Mouse (Mus musculus) liver, embryonic 15.5 days (tissue): ENCODE results near the gene Nr5a2. TPM values are rescaled to one million over a fixed set of nuclear protein-coding genes. Genes with fewer than 3 reads are reported as not detected.

ENCODE experiments used
- ATAC-seq: fragments of 200-750 bp; cut with Nextera tagmentation; 2 replicates; pipeline ENCODE4 v1.8.0; 2017; ENCODE audit warnings: moderate number of reproducible peaks, mild to moderate bottlenecking, moderate library complexity; ENCODE audit not compliant: insufficient read depth
- H3K27ac ChIP-seq: fragments of 300-500 bp; sonication (generic); replicated peaks from 2 replicates; pipeline ENCODE4 v1.5.1; 2015; ENCODE audit warnings: mild to moderate bottlenecking, inconsistent platforms
- H3K27me3 ChIP-seq: fragments of 300-500 bp; sonication (generic); 2 replicates; pipeline ENCODE4 v1.6.1; 2015; ENCODE audit warnings: mild to moderate bottlenecking, inconsistent platforms
- H3K36me3 ChIP-seq: fragments of 300-500 bp; sonication (generic); replicated peaks from 2 replicates; pipeline ENCODE4 v1.6.1; 2015; ENCODE audit warnings: moderate library complexity, mild to moderate bottlenecking, inconsistent platforms
- H3K4me1 ChIP-seq: fragments of 300-500 bp; sonication (generic); replicated peaks from 2 replicates; pipeline ENCODE4 v1.6.1; 2015; ENCODE audit warnings: inconsistent platforms
- H3K4me2 ChIP-seq: fragments of 300-500 bp; sonication (generic); 2 replicates; pipeline ENCODE4 v1.6.1; 2015; ENCODE audit warnings: moderate library complexity, mild to moderate bottlenecking, inconsistent platforms
- H3K4me3 ChIP-seq: fragments of 300-500 bp; sonication (generic); replicated peaks from 2 replicates; pipeline ENCODE4 v1.5.1; 2015; ENCODE audit warnings: mild to moderate bottlenecking, inconsistent platforms
- H3K9ac ChIP-seq: fragments of 300-500 bp; sonication (generic); 2 replicates; pipeline ENCODE4 v1.6.1; 2015; ENCODE audit warnings: moderate library complexity, mild to moderate bottlenecking, inconsistent platforms
- H3K9me3 ChIP-seq: fragments of 300-500 bp; sonication (generic); replicated peaks from 2 replicates; pipeline ENCODE4 v1.6.1; 2016; ENCODE audit warnings: inconsistent platforms
- WGBS: fragments of 180-500 bp; shearing (Covaris S2); methylation state at CpG from one replicate; pipeline ENCODE4 v1.1.7; 2015; ENCODE audit warnings: mixed read lengths; ENCODE audit not compliant: insufficient replicate concordance; 5-methylcytosine and 5-hydroxymethylcytosine counted together
- polyA plus RNA-seq: library from polyadenylated mRNA; unstranded; fragments of >200 nt; fragmentation: Nextera tagmentation; extraction: Ambion mirVana; gene quantifications from 2 replicates; pipeline ENCODE4 v1.2.1, GENCODE M21; 2015

The Nr5a2 gene
- polyA plus RNA-seq, 1 experiment from 2014 or later, result 2.4 TPM

- no peaks in the 10 kb centered on the region for H3K27me3 ChIP-seq
- no peak overlapping the region for H3K27ac ChIP-seq
- H3K4me3 ChIP-seq, result no peak overlapping the region
- ATAC-seq, result no peak
- H3K9ac ChIP-seq, result no peak overlapping the region
- peaks cover 16% of the 10 kb centered on the region for H3K4me1 ChIP-seq
- H3K9me3 ChIP-seq, result no peaks in the 10 kb centered on the region
- no peak overlapping the region for H3K4me2 ChIP-seq
- WGBS, result 43% methylated on average over 8 of the region's 8 CpGs
- 0 out of 2 replicates have a peak, but pooled peaks cover 2% of the 10 kb centered on the region for H3K36me3 ChIP-seq
Measured at GRCm38 (mm10) chr1:136935316-136935959, 24.8 kb downstream of the Nr5a2 start.

DNA sequence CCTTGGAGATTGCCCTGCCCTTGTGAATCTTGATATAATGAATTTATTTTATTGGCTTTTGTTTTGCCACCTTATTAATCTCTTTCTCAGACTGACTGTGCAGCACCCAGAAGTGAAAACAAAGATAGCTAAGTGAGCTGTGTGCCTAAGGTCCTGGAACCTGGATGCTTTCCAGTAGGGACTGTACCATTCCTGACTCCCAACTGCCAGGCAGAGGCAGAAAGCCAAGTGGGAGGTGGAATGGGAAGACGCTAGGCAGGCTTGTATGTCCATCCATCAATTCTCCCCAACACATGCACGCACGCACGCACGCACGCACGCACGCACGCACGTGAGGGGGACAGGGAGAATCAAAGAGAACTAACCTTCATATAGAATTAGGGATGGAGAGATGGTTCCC is 26.2 kb downstream of the Nr5a2 start:
- H3K36me3 ChIP-seq, result no peaks in the 10 kb centered on the region
- no peak overlapping the region for H3K4me2 ChIP-seq
- no peak overlapping the region for H3K9ac ChIP-seq
- no peak for ATAC-seq
- no peak overlapping the region for H3K4me3 ChIP-seq
- H3K4me1 ChIP-seq, result peaks cover 13% of the 10 kb centered on the region
- WGBS, result 76% methylated on average over 10 of the region's 10 CpGs
- no peaks in the 10 kb centered on the region for H3K27me3 ChIP-seq
- H3K27ac ChIP-seq, result no peak overlapping the region
- no peaks in the 10 kb centered on the region for H3K9me3 ChIP-seq

DNA sequence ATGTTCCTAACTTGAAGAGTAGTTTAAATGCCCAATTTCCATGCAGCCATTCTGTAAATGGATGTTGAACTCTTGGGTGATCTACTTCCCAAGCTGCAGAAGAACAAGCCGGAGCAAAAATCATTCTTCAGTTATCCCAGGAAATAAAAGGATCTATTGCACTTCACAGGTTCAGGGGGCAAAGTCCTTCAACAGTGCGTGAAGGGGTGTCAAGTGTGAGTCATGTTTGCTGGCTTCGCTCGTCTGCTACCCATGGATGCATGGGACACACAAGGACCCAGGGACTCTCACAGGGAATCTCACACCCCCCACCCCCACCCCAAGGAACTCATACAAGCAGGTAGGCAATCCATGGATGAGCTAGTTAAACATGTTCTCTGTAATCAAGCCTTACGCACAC is 29.2 kb downstream of the Nr5a2 start:
- H3K9ac ChIP-seq, result no peak overlapping the region
- H3K36me3 ChIP-seq, result no peaks in the 10 kb centered on the region
- H3K27ac ChIP-seq, result no peak overlapping the region
- H3K4me2 ChIP-seq, result no peak overlapping the region
- no peak overlapping the region for H3K4me3 ChIP-seq
- peaks cover 12% of the 10 kb centered on the region for H3K4me1 ChIP-seq
- H3K27me3 ChIP-seq, result no peaks in the 10 kb centered on the region
- 68% methylated on average over 5 of the region's 5 CpGs for WGBS
- no peaks in the 10 kb centered on the region for H3K9me3 ChIP-seq
- no peak for ATAC-seq

DNA sequence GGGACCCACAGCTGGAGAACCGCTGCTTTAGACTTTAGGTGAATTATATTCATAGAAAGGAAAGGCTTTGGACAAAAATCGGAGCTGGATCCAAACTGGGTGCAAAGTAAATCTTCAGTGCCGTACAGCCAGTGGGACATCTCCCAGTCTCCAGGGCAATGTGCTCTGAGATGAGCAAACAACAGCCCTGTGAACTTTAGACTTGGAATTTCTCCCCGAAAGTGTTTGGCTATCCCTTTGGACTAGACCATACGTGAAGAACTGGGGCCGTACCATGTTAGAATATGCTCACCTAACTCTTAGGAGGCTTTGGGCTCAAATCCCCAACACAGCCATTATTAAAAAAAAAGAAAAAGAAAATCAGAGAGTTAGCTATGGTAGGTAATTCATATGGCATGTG is 30.5 kb downstream of the Nr5a2 start:
- Histone ChIP-seq H3K36me3 (no peaks in the 10 kb centered on the region), H3K4me1 (peaks cover 6% of the 10 kb centered on the region), H3K27me3 (no peaks in the 10 kb centered on the region), H3K9me3 (no peaks in the 10 kb centered on the region), H3K4me3 (no peak overlapping the region), H3K27ac (peak overlapping the region; percentile 72), H3K9ac (no peak overlapping the region), H3K4me2 (no peak overlapping the region)
- ATAC-seq, result peak; percentile 76
- WGBS, result 63% methylated on average over 6 of the region's 6 CpGs

DNA sequence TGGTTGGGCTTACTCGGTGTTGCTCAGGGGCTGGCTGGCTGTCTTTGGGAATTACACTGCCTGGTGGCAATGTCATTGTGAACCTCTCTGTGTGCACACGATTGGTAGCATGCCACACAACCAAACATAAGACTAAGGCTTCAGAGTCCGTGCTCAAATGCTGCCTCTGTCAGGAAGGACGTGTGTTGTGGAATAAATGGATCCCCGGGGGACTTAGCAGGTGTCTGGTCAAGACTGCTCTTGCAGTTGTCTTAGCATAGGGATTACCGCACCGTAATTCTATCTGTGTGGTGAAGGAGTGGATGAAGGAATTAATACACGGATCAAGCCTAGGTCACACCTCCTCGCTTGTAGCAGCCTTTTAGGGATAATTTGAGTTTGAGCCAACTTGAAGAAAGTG is 32.8 kb downstream of the Nr5a2 start:
- H3K4me3 ChIP-seq, result no peak overlapping the region
- ATAC-seq, result no peak
- H3K36me3 ChIP-seq, result 0 out of 2 replicates have a peak, but pooled peaks cover 2% of the 10 kb centered on the region
- H3K4me1 ChIP-seq, result peaks cover 4% of the 10 kb centered on the region
- H3K27me3 ChIP-seq, result no peaks in the 10 kb centered on the region
- H3K9me3 ChIP-seq, result no peaks in the 10 kb centered on the region
- no peak overlapping the region for H3K9ac ChIP-seq
- H3K27ac ChIP-seq, result no peak overlapping the region
- 51% methylated on average over 9 of the region's 9 CpGs for WGBS
- H3K4me2 ChIP-seq, result no peak overlapping the region

DNA sequence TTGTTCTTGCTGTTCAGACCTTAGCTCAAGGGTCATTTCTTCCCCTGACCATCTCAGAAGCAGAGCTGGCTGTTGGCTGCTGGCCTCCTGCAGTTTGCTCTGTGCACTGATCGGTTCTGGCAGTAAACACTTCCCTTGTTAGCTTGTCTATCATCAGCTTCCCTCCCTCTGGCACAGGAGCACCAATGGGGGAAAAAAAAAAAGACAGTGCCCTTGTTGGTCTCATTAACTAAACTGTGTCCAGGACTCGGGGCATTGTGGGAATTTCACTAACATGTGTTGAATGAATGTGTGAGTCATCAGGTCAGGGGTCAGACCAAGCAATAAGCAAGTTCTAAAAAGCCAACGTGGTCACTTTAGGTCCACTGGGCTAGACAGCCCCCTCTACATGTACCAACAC is 34.2 kb downstream of the Nr5a2 start:
- Histone ChIP-seq H3K4me2 (no peak overlapping the region), H3K4me1 (peaks cover 3% of the 10 kb centered on the region; the same call in 1 of the 2 replicates), H3K9ac (no peak overlapping the region), H3K27me3 (no peaks in the 10 kb centered on the region), H3K36me3 (0 out of 2 replicates have a peak, but pooled peaks cover 2% of the 10 kb centered on the region), H3K27ac (no peak overlapping the region), H3K4me3 (no peak overlapping the region), H3K9me3 (no peaks in the 10 kb centered on the region)
- WGBS, result 13% methylated on average over 3 of the region's 3 CpGs
- no peak for ATAC-seq

DNA sequence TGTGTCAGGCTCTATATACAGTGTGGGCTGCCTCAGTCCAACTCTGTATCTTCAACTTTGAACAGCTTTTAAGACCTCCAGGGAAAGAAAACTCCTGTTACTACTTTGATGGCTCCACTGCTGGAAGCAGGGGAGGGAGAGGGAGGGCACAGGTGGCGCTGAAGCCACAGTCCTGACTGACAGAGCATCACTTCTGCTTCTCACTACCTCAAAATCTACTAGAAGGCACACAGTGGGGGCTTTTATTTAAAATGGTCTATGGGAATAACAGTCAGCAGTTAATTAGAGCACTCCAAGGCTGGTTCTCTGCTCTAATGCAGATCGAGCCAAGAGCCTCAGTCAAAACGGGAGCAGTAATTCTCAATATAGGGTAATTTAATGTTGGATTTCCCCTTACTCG is 40.2 kb downstream of the Nr5a2 start:
- Histone ChIP-seq H3K36me3 (0 out of 2 replicates have a peak, but pooled peaks cover 2% of the 10 kb centered on the region), H3K27ac (no peak overlapping the region), H3K4me1 (no peaks in the 10 kb centered on the region), H3K9ac (no peak overlapping the region), H3K4me3 (no peak overlapping the region), H3K9me3 (no peaks in the 10 kb centered on the region), H3K4me2 (no peak overlapping the region), H3K27me3 (no peaks in the 10 kb centered on the region)
- WGBS, result 56% methylated on average over 4 of the region's 4 CpGs
- no peak for ATAC-seq

DNA sequence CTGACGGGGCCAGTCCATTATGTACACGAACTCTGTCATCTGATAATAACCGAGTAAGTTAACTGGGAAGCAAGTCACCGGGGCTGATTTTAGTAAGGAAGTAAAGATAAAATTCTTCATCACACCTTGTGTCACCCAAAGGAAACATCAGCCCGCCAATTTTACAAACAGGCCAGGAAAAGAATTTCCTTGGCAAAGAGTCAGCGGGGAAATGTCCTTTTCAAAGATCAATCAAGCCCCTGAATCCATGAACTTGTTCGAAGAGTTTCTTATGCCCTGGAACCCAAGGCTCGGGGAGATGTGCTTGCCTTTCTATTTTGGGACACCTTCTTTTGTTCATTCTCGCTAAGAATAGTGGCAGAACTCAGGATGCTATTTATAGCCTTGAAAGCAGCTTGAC is 41.5 kb downstream of the Nr5a2 start:
- Histone ChIP-seq H3K9me3 (no peaks in the 10 kb centered on the region), H3K4me3 (no peak overlapping the region), H3K4me2 (no peak overlapping the region), H3K4me1 (no peaks in the 10 kb centered on the region), H3K27me3 (no peaks in the 10 kb centered on the region), H3K27ac (no peak overlapping the region), H3K9ac (no peak overlapping the region), H3K36me3 (no peaks in the 10 kb centered on the region)
- WGBS, result 42% methylated on average over 9 of the region's 9 CpGs
- no peak for ATAC-seq

DNA sequence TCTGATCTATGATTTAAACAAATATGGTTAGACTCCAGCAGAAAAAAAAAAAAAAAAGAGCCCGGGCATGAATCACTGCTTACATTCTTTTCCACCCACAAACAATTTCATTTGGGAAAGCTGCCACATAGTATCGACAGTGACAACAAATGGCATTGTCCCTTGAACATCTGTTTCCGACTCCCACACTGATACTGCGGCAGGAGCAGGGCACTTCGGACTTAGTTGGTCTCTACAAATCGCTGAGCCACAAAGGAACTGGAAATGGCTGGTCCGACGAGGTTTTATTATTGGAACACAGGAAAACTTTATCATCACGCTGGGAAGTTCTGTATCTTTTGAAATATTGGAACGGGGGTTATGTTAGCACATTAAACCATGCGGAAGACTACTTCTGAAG is 44.8 kb downstream of the Nr5a2 start:
- no peak overlapping the region for H3K4me2 ChIP-seq
- H3K27me3 ChIP-seq, result no peaks in the 10 kb centered on the region
- 9% methylated on average over 11 of the region's 11 CpGs for WGBS
- no peaks in the 10 kb centered on the region for H3K9me3 ChIP-seq
- H3K27ac ChIP-seq, result no peak overlapping the region
- no peak overlapping the region for H3K9ac ChIP-seq
- no peak for ATAC-seq
- no peaks in the 10 kb centered on the region for H3K36me3 ChIP-seq
- H3K4me3 ChIP-seq, result no peak overlapping the region
- no peaks in the 10 kb centered on the region for H3K4me1 ChIP-seq

DNA sequence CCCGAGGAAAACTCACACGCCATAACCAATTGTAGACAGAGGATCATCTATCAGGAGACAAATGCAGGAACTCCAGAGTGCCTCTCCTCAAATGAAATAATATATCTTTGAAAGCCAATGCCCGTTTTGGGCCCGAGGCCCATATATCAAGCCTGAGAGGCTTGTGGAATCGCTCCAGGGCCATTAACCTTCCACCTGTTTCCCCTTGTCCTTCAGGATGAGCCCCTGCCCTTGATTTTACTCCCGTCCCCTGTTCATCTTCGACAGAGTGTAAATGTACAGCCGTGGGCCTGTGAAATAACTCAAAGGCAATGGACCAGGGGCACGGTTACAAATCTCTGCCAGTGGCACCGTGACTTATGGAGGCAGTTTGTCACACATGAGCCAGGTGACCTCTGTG is 48.3 kb downstream of the Nr5a2 start:
- no peak overlapping the region for H3K27ac ChIP-seq
- WGBS, result 65% methylated on average over 10 of the region's 10 CpGs
- no peak overlapping the region for H3K9ac ChIP-seq

DNA sequence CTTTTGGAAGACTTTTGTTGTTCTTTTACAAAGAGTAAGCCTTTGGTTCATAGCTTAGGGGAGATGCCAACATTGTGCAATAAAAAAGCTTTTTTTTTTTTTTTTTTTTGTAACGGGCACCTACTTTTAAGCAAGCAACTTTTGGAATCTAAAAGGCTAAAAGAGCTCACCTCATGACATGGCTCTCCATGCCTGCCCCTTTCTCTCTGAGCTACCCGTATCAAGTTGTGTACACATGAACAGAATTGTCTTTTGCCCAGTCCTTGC is 48.7 kb downstream of the Nr5a2 start:
- Histone ChIP-seq H3K36me3 (no peaks in the 10 kb centered on the region), H3K9ac (no peak overlapping the region), H3K9me3 (no peaks in the 10 kb centered on the region), H3K27ac (no peak overlapping the region), H3K4me3 (no peak overlapping the region), H3K4me1 (no peaks in the 10 kb centered on the region), H3K4me2 (no peak overlapping the region), H3K27me3 (no peaks in the 10 kb centered on the region)
- no peak for ATAC-seq
- WGBS, result 45% methylated on average over 2 of the region's 2 CpGs

More for the DNA sequence above, 48.3 kb downstream of the Nr5a2 start:
- Histone ChIP-seq H3K4me2 (no peak overlapping the region), H3K27me3 (no peaks in the 10 kb centered on the region), H3K4me1 (no peaks in the 10 kb centered on the region), H3K4me3 (no peak overlapping the region), H3K36me3 (no peaks in the 10 kb centered on the region), H3K9me3 (no peaks in the 10 kb centered on the region)
- ATAC-seq, result no peak
